Mouse (Mus musculus): Measurements from ENCODE around the gene Ttyh3. TPM values are rescaled to one million over a fixed set of nuclear protein-coding genes. Genes with fewer than 3 reads are reported as not detected.

Ttyh3 gene
- polyA plus RNA-seq, 1 experiment from 2014 or later: 16.3 TPM

- Histone ChIP-seq H3K27ac (ENCODE audit: low read length) (no peak overlapping the region), H3K9ac (ENCODE audit: low read length) (peak overlapping the region; percentile 99), H3K27me3 (ENCODE audit: control insufficient read depth, insufficient read depth, low read length) (no peaks in the 10 kb centered on the region), H3K36me3 (ENCODE audit: control insufficient read depth, insufficient read depth) (peaks cover 3% of the 10 kb centered on the region; the same call in 1 of the 2 replicates), H3K4me1 (ENCODE audit: control insufficient read depth, insufficient read depth, low read length) (peaks cover 50% of the 10 kb centered on the region), H3K9me3 (replicated peaks; ENCODE audit: control insufficient read depth, low read length) (no peaks in the 10 kb centered on the region), H3K4me3 (ENCODE audit: low read length) (no peak overlapping the region), H3K4me2 (ENCODE audit: low read depth, low read length) (peak overlapping the region; percentile 4; the same call in 1 of the 2 replicates)
- no peak for ATAC-seq (replicated peaks; ENCODE audit: extremely low read depth, insufficient read depth, low FRiP score)
- 92% methylated on average over 6 of the region's 6 CpGs for WGBS
These were observed 2.7 kb downstream of the Ttyh3 start for GRCm38 (mm10) chr5:140646171-140646570.

DNA sequence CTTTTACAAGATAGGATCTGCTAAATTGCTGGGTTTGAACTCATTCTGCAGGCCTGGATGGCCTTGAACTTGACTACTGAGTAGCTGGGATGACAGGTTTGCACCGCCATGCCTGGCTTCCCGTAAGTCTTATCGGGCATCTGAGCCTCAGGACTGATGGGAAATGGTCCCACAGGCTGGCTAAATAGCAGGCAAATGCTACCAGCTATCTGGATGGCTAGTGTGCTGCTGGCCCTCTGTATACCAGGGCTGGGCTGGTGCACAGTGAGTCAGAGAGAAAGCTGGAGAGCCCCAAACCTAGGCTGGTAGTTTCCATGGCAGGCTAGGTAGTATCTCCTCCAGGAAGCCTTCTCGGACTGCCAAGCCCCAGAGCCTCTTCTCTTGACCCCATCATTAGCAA, 3.4 kb downstream of the Ttyh3 start:
- Histone ChIP-seq H3K4me2 (ENCODE audit: low read depth, low read length) (no peak overlapping the region), H3K9me3 (replicated peaks; ENCODE audit: control insufficient read depth, low read length) (no peaks in the 10 kb centered on the region), H3K27me3 (ENCODE audit: control insufficient read depth, insufficient read depth, low read length) (no peaks in the 10 kb centered on the region), H3K27ac (ENCODE audit: low read length) (0 out of 2 replicates have a peak overlapping the region, but pooled peaks have one; percentile 32), H3K4me1 (ENCODE audit: control insufficient read depth, insufficient read depth, low read length) (peaks cover 57% of the 10 kb centered on the region), H3K36me3 (ENCODE audit: control insufficient read depth, insufficient read depth) (peaks cover 3% of the 10 kb centered on the region; the same call in 1 of the 2 replicates), H3K9ac (ENCODE audit: low read length) (no peak overlapping the region), H3K4me3 (ENCODE audit: low read length) (no peak overlapping the region)
- ATAC-seq (replicated peaks; ENCODE audit: extremely low read depth, insufficient read depth, low FRiP score): no peak
- 79% methylated on average over 4 of the region's 4 CpGs for WGBS

DNA sequence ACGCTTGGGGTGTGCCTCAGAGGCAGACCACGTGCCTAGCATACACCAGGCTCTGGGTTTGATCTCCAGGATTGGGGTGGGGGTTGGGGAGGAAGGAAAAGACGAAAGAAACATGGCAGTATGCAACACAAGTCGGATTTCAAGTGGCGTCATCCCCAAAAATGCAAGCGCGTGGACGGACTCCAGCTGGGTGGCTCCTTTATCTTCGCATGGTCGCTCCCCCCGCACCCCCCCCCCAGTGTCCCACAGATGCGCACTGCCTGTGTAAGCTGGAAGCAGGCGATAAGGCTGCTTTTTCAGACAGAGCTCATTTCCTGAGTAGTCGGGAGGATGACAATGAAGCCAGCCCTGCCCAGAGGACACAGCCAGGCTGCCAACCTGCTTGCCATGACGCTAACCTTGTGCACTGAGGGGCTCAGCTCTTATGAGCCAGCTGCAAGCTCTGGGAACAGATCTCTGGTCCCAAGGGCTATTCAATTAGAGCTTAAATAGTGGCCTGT, 4.1 kb downstream of the Ttyh3 start:
- H3K9ac ChIP-seq (ENCODE audit: low read length): no peak overlapping the region
- no peak overlapping the region for H3K4me2 ChIP-seq (ENCODE audit: low read depth, low read length)

GRCm38 (mm10) chr5:140644263-140644662, 4.6 kb downstream of the Ttyh3 start:
- H3K4me1 ChIP-seq (ENCODE audit: control insufficient read depth, insufficient read depth, low read length): peaks cover 56% of the 10 kb centered on the region

More for the DNA sequence above, 4.1 kb downstream of the Ttyh3 start:
- no peak overlapping the region for H3K4me3 ChIP-seq (ENCODE audit: low read length)
- peaks cover 3% of the 10 kb centered on the region; the same call in 1 of the 2 replicates for H3K36me3 ChIP-seq (ENCODE audit: control insufficient read depth, insufficient read depth)
- no peaks in the 10 kb centered on the region for H3K27me3 ChIP-seq (ENCODE audit: control insufficient read depth, insufficient read depth, low read length)
- H3K27ac ChIP-seq (ENCODE audit: low read length): peak overlapping the region; percentile 32
- H3K4me1 ChIP-seq (ENCODE audit: control insufficient read depth, insufficient read depth, low read length): peaks cover 58% of the 10 kb centered on the region
- ATAC-seq (replicated peaks; ENCODE audit: extremely low read depth, insufficient read depth, low FRiP score): no peak
- 57% methylated on average over 15 of the region's 15 CpGs for WGBS
- no peaks in the 10 kb centered on the region for H3K9me3 ChIP-seq (replicated peaks; ENCODE audit: control insufficient read depth, low read length)

GRCm38 (mm10) chr5:140642076-140642475, 6.8 kb downstream of the Ttyh3 start:
- 53% methylated on average over 3 of the region's 3 CpGs for WGBS
- no peak overlapping the region for H3K4me2 ChIP-seq (ENCODE audit: low read depth, low read length)

More at GRCm38 (mm10) chr5:140644263-140644662, 4.6 kb downstream of the Ttyh3 start:
- Histone ChIP-seq H3K36me3 (ENCODE audit: control insufficient read depth, insufficient read depth) (peaks cover 3% of the 10 kb centered on the region; the same call in 1 of the 2 replicates), H3K4me2 (ENCODE audit: low read depth, low read length) (no peak overlapping the region), H3K27me3 (ENCODE audit: control insufficient read depth, insufficient read depth, low read length) (no peaks in the 10 kb centered on the region), H3K9me3 (replicated peaks; ENCODE audit: control insufficient read depth, low read length) (no peaks in the 10 kb centered on the region), H3K4me3 (ENCODE audit: low read length) (no peak overlapping the region), H3K27ac (ENCODE audit: low read length) (peak overlapping the region; percentile 17; the same call in 1 of the 2 replicates), H3K9ac (ENCODE audit: low read length) (no peak overlapping the region)
- WGBS: 86% methylated on average over 6 of the region's 6 CpGs
- ATAC-seq (replicated peaks; ENCODE audit: extremely low read depth, insufficient read depth, low FRiP score): no peak

GRCm38 (mm10) chr5:140641254-140641928, 7.4 kb downstream of the Ttyh3 start:
- WGBS: 45% methylated on average over 10 of the region's 10 CpGs
- no peaks in the 10 kb centered on the region for H3K9me3 ChIP-seq (replicated peaks; ENCODE audit: control insufficient read depth, low read length)
- no peaks in the 10 kb centered on the region for H3K27me3 ChIP-seq (ENCODE audit: control insufficient read depth, insufficient read depth, low read length)
- H3K4me3 ChIP-seq (ENCODE audit: low read length): no peak overlapping the region
- no peak overlapping the region for H3K4me2 ChIP-seq (ENCODE audit: low read depth, low read length)
- peak overlapping the region; percentile 37 for H3K27ac ChIP-seq (ENCODE audit: low read length)
- peaks cover 6% of the 10 kb centered on the region for H3K36me3 ChIP-seq (ENCODE audit: control insufficient read depth, insufficient read depth)
- H3K4me1 ChIP-seq (ENCODE audit: control insufficient read depth, insufficient read depth, low read length): peaks cover 49% of the 10 kb centered on the region
- peak; percentile 17; the same call in 1 of the 2 replicates for ATAC-seq (replicated peaks; ENCODE audit: extremely low read depth, insufficient read depth, low FRiP score)
- peak overlapping the region; percentile 28 for H3K9ac ChIP-seq (ENCODE audit: low read length)

More at GRCm38 (mm10) chr5:140642076-140642475, 6.8 kb downstream of the Ttyh3 start:
- Histone ChIP-seq H3K9me3 (replicated peaks; ENCODE audit: control insufficient read depth, low read length) (no peaks in the 10 kb centered on the region), H3K9ac (ENCODE audit: low read length) (peak overlapping the region; percentile 28), H3K4me3 (ENCODE audit: low read length) (no peak overlapping the region), H3K27me3 (ENCODE audit: control insufficient read depth, insufficient read depth, low read length) (no peaks in the 10 kb centered on the region), H3K4me1 (ENCODE audit: control insufficient read depth, insufficient read depth, low read length) (peaks cover 54% of the 10 kb centered on the region), H3K27ac (ENCODE audit: low read length) (peak overlapping the region; percentile 37), H3K36me3 (ENCODE audit: control insufficient read depth, insufficient read depth) (peaks cover 5% of the 10 kb centered on the region)
- no peak for ATAC-seq (replicated peaks; ENCODE audit: extremely low read depth, insufficient read depth, low FRiP score)

GRCm38 (mm10) chr5:140640812-140641211, 8.0 kb downstream of the Ttyh3 start:
- H3K4me2 ChIP-seq (ENCODE audit: low read depth, low read length): no peak overlapping the region
- H3K27me3 ChIP-seq (ENCODE audit: control insufficient read depth, insufficient read depth, low read length): no peaks in the 10 kb centered on the region
- no peak for ATAC-seq (replicated peaks; ENCODE audit: extremely low read depth, insufficient read depth, low FRiP score)
- H3K4me1 ChIP-seq (ENCODE audit: control insufficient read depth, insufficient read depth, low read length): peaks cover 43% of the 10 kb centered on the region
- peak overlapping the region; percentile 37; the same call in 1 of the 2 replicates for H3K27ac ChIP-seq (ENCODE audit: low read length)
- no peaks in the 10 kb centered on the region for H3K9me3 ChIP-seq (replicated peaks; ENCODE audit: control insufficient read depth, low read length)
- H3K9ac ChIP-seq (ENCODE audit: low read length): no peak overlapping the region
- H3K36me3 ChIP-seq (ENCODE audit: control insufficient read depth, insufficient read depth): peaks cover 8% of the 10 kb centered on the region
- WGBS: 72% methylated on average over 2 of the region's 2 CpGs
- H3K4me3 ChIP-seq (ENCODE audit: low read length): no peak overlapping the region

GRCm38 (mm10) chr5:140639871-140640270, 9.0 kb downstream of the Ttyh3 start:
- Histone ChIP-seq H3K4me2 (ENCODE audit: low read depth, low read length) (no peak overlapping the region), H3K27me3 (ENCODE audit: control insufficient read depth, insufficient read depth, low read length) (no peaks in the 10 kb centered on the region), H3K27ac (ENCODE audit: low read length) (no peak overlapping the region), H3K9ac (ENCODE audit: low read length) (no peak overlapping the region), H3K4me3 (ENCODE audit: low read length) (no peak overlapping the region), H3K9me3 (replicated peaks; ENCODE audit: control insufficient read depth, low read length) (no peaks in the 10 kb centered on the region), H3K36me3 (ENCODE audit: control insufficient read depth, insufficient read depth) (peaks cover 12% of the 10 kb centered on the region), H3K4me1 (ENCODE audit: control insufficient read depth, insufficient read depth, low read length) (peaks cover 34% of the 10 kb centered on the region)
- ATAC-seq (replicated peaks; ENCODE audit: extremely low read depth, insufficient read depth, low FRiP score): no peak
- 75% methylated on average over 14 of the region's 14 CpGs for WGBS

- Histone ChIP-seq H3K4me1 (ENCODE audit: control insufficient read depth, insufficient read depth, low read length) (peaks cover 29% of the 10 kb centered on the region), H3K4me2 (ENCODE audit: low read depth, low read length) (no peak overlapping the region), H3K9me3 (replicated peaks; ENCODE audit: control insufficient read depth, low read length) (no peaks in the 10 kb centered on the region), H3K27me3 (ENCODE audit: control insufficient read depth, insufficient read depth, low read length) (no peaks in the 10 kb centered on the region), H3K9ac (ENCODE audit: low read length) (no peak overlapping the region), H3K27ac (ENCODE audit: low read length) (no peak overlapping the region), H3K4me3 (ENCODE audit: low read length) (no peak overlapping the region), H3K36me3 (ENCODE audit: control insufficient read depth, insufficient read depth) (peaks cover 17% of the 10 kb centered on the region)
- ATAC-seq (replicated peaks; ENCODE audit: extremely low read depth, insufficient read depth, low FRiP score): no peak
- WGBS: 82% methylated on average over 4 of the region's 4 CpGs
These were observed 9.5 kb downstream of the Ttyh3 start for GRCm38 (mm10) chr5:140639312-140639711.
